Mouse (Mus musculus) embryonic facial prominence, embryonic 12.5 days (tissue): ENCODE measurements around the gene Tssk1. TPM values are rescaled to one million over a fixed set of nuclear protein-coding genes. Genes with fewer than 3 reads are reported as not detected.

Source experiments
- polyA plus RNA-seq: library from polyadenylated mRNA; unstranded; fragments of >200 nt; fragmentation: Nextera tagmentation; extraction: Ambion mirVana; gene quantifications from 2 replicates; pipeline ENCODE4 v1.2.1, GENCODE M21; 2016

Tssk1 gene
- polyA plus RNA-seq, 1 experiment from 2014 or later, result 0.06 TPM

Other genes starting within 250 kb of the Tssk1 start
- 7.3 and 8.9 TPM in 2 replicates for gene Ccdc74a, start 247.8 kb upstream of the Tssk1 start, polyA plus RNA-seq
- 44.5 and 48.2 TPM in 2 replicates for gene Med15, start 161.3 kb upstream of the Tssk1 start, polyA plus RNA-seq
- gene Klhl22, start 134.6 kb upstream of the Tssk1 start, polyA plus RNA-seq, result 92.6 and 94.5 TPM in 2 replicates
- gene Scarf2, start 96.9 kb upstream of the Tssk1 start, polyA plus RNA-seq, result 47.6 and 49.8 TPM in 2 replicates
- 0.47 and 0.70 TPM in 2 replicates for gene B830017H08Rik, start 61.1 kb upstream of the Tssk1 start, polyA plus RNA-seq
- gene Car15, start 55.9 kb upstream of the Tssk1 start, polyA plus RNA-seq, result 2.6 and 3.3 TPM in 2 replicates
- gene Gm20518, start 2.6 kb upstream of the Tssk1 start, polyA plus RNA-seq, result 0.19 and 0.45 TPM in 2 replicates
- gene Dgcr2, start 4.3 kb downstream of the Tssk1 start, polyA plus RNA-seq, result 103 and 105 TPM in 2 replicates
- 0.12 TPM in 1 of 2 replicates, not detected in the other for gene Tssk2, start 4.4 kb downstream of the Tssk1 start, polyA plus RNA-seq
- gene Ess2, start 17.1 kb downstream of the Tssk1 start, polyA plus RNA-seq, result 50.7 and 54.0 TPM in 2 replicates
- not detected in 2 replicates for gene Gsc2, start 20.8 kb downstream of the Tssk1 start, polyA plus RNA-seq
- 88.5 and 89.5 TPM in 2 replicates for gene Slc25a1, start 34.0 kb downstream of the Tssk1 start, polyA plus RNA-seq
- not detected in 2 replicates for gene Vpreb2, start 86.2 kb downstream of the Tssk1 start, polyA plus RNA-seq
- gene Dgcr6, start 158.6 kb downstream of the Tssk1 start, polyA plus RNA-seq, result 121 and 129 TPM in 2 replicates
- 11.1 and 11.3 TPM in 2 replicates for gene Prodh, start 196.0 kb downstream of the Tssk1 start, polyA plus RNA-seq
- gene Rtn4r, start 233.4 kb downstream of the Tssk1 start, polyA plus RNA-seq, result 3.1 and 3.4 TPM in 2 replicates